Mouse (Mus musculus) embryonic fibroblast, embryonic 13.5 days (primary cell): Measurements from ENCODE around the gene Fam98b.

Experiments used
- CTCF ChIP-seq: IDR thresholded peaks from 2 replicates; pipeline ENCODE4 v1.5.1; 2011; ENCODE audit warnings: mild to moderate bottlenecking, control low read depth, low read length, moderate library complexity, borderline replicate concordance; ENCODE audit not compliant: insufficient read depth
- POLR2A ChIP-seq: IDR thresholded peaks from 2 replicates; pipeline ENCODE4 v1.6.1; 2011; ENCODE audit warnings: low read depth, mild to moderate bottlenecking, control low read depth, low read length, moderate library complexity

GRCm38 (mm10) chr2:117210416-117211085 lies 39.0 kb upstream of the Fam98b start:
- TF ChIP-seq CTCF (no peak), POLR2A (no peak)
